Mouse (Mus musculus): ENCODE data around the gene Cat.

DNA sequence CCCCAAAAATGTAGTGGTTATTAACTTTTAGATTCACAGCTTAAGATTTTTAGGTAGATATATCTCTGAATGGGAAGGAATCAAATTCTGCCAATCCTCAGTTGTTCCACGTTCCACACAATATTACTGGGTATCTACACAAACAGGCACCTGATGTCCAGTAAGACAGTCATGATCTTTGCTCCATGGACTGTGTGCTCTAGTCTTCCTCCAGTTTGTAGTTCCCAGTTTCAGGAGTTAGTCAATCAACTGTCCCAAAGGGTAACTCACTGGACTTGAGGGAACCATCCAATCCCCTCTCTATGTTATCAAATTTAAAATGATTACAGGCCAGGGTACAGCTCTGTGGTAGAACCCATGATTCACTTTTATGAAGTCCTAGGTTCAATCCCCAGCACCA, 26.7 kb upstream of the Cat start:
- no peak for TF ChIP-seq CTCF (IDR thresholded peaks at IDR 0.05; ENCODE audit: low read depth, low read length)
- no peak for TF ChIP-seq POLR2A (IDR thresholded peaks at IDR 0.05; ENCODE audit: borderline replicate concordance, low read depth, low read length)

Measured in bone marrow macrophage, adult 2 months (primary cell).